Mouse (Mus musculus) erythroblast, embryonic 14.5 days (primary cell): Measurements from ENCODE around the gene Gtf2h4. TPM values are rescaled to one million over a fixed set of nuclear protein-coding genes. Genes with fewer than 3 reads are reported as not detected.
A peak's percentile ranks its signal among the peaks of the same experiment; 100 is the strongest.

Source experiments
- H3K27me3 ChIP-seq: 2 replicates; pipeline ENCODE4 v1.6.1; 2012; ENCODE audit warnings: inconsistent platforms; ENCODE audit not compliant: control insufficient read depth
- H3K36me3 ChIP-seq: 2 replicates; pipeline ENCODE4 v1.6.1; 2012; ENCODE audit warnings: mild to moderate bottlenecking, inconsistent platforms; ENCODE audit not compliant: control insufficient read depth
- H3K4me1 ChIP-seq: 2 replicates; pipeline ENCODE4 v1.6.1; 2012; ENCODE audit warnings: inconsistent platforms; ENCODE audit not compliant: control insufficient read depth
- H3K4me3 ChIP-seq: replicated peaks from 2 replicates; pipeline ENCODE3; 2012; ENCODE audit warnings: moderate library complexity, mild to moderate bottlenecking, inconsistent platforms
- H3K9me3 ChIP-seq: 2 replicates; pipeline ENCODE4 v1.6.1; 2012; ENCODE audit warnings: low read length, inconsistent platforms, mixed read lengths; ENCODE audit not compliant: control insufficient read depth
- GATA1 ChIP-seq: IDR thresholded peaks from 2 replicates; pipeline ENCODE4 v1.6.1; 2012; ENCODE audit warnings: low read length, inconsistent platforms, mixed read lengths
- TAL1 ChIP-seq: IDR thresholded peaks from 3 replicates; pipeline ENCODE4 v1.6.1; 2012; ENCODE audit warnings: low read length, inconsistent platforms, mixed read lengths
- polyA plus RNA-seq: library from polyadenylated mRNA; stranded (reverse); fragments of >175 nt; gene quantifications from 2 replicates; pipeline ENCODE4 v1.2.3, GENCODE M21; 2012

The Gtf2h4 gene
- polyA plus RNA-seq, 1 experiment: 1.3 TPM

GRCm38 (mm10) chr17:35705836-35706235 lies 32.3 kb upstream of the Gtf2h4 start:
- no peaks in the 10 kb centered on the region for H3K36me3 ChIP-seq
- TF ChIP-seq TAL1: no peak
- no peak for TF ChIP-seq GATA1
- peaks cover 1% of the 10 kb centered on the region for H3K4me1 ChIP-seq
- no peaks in the 10 kb centered on the region; the same call in 1 of the 2 replicates for H3K9me3 ChIP-seq
- H3K4me3 ChIP-seq: no peak overlapping the region
- peaks cover 45% of the 10 kb centered on the region for H3K27me3 ChIP-seq

DNA sequence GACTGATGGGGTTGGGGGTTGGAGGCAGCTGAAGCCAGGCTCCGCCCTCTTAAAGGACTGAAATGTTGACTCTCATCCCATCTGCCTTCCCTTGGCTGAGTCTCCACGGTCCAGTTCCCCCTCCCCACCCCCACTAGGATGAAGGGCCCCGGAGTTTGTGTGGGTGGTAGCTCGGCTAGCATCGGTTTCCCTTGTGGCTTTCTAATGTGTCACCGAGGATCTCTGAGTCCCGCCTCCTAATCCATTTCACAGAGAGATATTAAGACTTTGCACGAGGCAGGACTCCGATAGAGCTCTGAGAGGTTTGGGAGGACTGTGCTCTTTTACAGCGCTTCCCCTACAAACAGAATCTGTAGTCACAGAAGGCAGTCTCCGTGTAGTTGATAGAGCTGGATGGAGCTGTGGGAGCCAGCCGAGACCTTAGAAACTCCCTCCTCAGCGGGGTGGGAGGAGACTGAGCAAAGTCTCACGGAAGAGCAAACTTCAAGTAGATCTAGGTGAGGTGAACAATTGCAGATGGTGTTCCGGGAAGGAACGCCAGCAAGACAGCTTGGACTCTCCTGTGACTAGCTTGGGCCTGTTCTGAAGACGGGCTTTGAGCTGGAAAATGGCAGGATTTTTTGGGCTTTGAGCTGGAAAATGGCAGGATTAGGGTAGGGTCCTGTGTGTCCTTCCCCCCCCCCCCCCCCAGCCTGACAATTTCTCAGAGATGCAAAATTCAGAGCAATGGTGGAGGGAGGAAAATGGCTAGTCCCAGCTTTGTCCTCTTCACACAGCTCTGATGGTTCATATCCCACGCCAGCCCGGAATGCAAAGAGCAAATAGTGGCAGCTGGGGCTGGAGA lies 31.3 kb upstream of the Gtf2h4 start, which contains the start of gene Ddr1:
Gene Ddr1, minus strand, starts transcription at position 1 of the 844 bp plus-strand sequence.
- no peaks in the 10 kb centered on the region for H3K36me3 ChIP-seq
- no peaks in the 10 kb centered on the region; the same call in 1 of the 2 replicates for H3K9me3 ChIP-seq
- no peak for TF ChIP-seq TAL1
- TF ChIP-seq GATA1: no peak
- no peak within 1 kb of the TSS for H3K4me3 ChIP-seq
- peaks cover 55% of the 10 kb centered on the region for H3K27me3 ChIP-seq
- H3K4me1 ChIP-seq: peaks cover 11% of the 10 kb centered on the region

DNA sequence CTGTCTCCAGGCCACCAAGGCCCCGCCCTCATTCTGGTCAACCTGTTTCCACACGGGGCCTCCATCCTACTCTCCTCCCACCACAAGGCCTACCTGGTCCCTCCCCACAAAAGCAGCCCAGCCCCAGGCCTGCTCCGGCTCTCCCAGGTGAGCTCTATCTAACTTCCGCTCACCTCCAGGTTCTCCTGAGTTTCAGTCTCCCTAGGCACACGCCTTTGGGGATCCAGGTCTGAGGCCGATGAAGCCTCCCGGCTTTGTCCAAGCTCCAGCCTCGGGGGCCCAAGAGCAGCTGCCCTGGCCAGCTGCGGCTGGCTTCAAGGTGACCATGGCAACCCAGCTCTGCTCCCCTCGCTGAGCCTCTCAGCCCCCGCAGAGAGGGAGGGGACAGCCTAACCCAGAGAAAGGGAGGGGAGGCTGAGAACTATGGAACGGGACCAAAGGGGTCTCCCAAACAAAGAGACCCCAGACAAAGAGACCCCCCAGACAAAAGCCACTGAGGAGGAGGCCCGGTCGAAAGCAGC lies 30.3 kb upstream of the Gtf2h4 start:
- H3K27me3 ChIP-seq: peaks cover 65% of the 10 kb centered on the region
- H3K9me3 ChIP-seq: no peaks in the 10 kb centered on the region; the same call in 1 of the 2 replicates
- peaks cover 12% of the 10 kb centered on the region for H3K4me1 ChIP-seq
- TF ChIP-seq TAL1: no peak
- no peak for TF ChIP-seq GATA1
- H3K36me3 ChIP-seq: no peaks in the 10 kb centered on the region
- no peak overlapping the region for H3K4me3 ChIP-seq

DNA sequence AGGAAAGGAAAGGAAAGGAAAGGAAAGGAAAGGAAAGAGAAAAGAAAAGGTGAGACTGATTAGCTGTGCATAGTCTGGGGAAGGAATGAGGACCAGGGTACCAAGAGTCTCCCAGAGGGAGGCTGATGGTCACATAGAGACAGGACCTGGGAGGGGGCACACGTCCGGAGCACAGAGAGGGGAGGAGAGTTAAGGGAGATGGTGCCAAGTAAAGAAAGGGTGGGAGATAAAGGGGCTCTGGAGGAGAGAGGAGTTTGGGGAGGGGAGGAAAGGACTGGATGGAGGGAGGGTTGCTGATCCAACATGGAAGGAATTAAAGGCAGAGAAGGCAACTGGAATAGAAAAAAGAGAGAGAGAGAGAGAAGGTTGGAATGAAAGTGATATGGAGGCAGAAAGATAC lies 29.5 kb upstream of the Gtf2h4 start:
- TF ChIP-seq GATA1 (no peak), TAL1 (no peak)
- H3K27me3 ChIP-seq: peaks cover 72% of the 10 kb centered on the region

DNA sequence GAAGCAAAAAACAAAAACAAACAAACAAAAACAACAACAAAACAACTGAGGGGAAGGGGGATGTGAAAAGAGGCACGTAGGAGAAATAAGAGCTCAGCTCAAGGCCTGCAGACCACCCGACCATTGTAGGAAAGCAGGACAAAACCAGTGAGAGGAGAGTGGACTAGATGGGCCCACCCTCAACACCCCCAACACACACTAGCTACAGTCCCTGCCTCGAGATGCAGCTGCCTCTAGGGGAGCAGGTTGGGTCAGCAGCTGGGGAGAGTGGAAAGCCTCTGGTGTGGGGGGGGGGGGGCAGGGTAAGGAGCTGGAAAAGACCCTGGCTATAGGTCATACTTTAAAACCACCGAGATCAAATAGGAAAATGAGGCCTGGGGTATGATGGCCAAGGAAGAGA lies 29.1 kb upstream of the Gtf2h4 start:
- TF ChIP-seq TAL1 (no peak), GATA1 (no peak)
- Histone ChIP-seq H3K27me3 (peaks cover 77% of the 10 kb centered on the region), H3K4me3 (no peak overlapping the region), H3K9me3 (no peaks in the 10 kb centered on the region; the same call in 1 of the 2 replicates), H3K36me3 (no peaks in the 10 kb centered on the region), H3K4me1 (peaks cover 12% of the 10 kb centered on the region)

More for the DNA sequence above, 29.5 kb upstream of the Gtf2h4 start:
- Histone ChIP-seq H3K4me3 (no peak overlapping the region), H3K4me1 (peaks cover 12% of the 10 kb centered on the region), H3K36me3 (no peaks in the 10 kb centered on the region), H3K9me3 (no peaks in the 10 kb centered on the region; the same call in 1 of the 2 replicates)

DNA sequence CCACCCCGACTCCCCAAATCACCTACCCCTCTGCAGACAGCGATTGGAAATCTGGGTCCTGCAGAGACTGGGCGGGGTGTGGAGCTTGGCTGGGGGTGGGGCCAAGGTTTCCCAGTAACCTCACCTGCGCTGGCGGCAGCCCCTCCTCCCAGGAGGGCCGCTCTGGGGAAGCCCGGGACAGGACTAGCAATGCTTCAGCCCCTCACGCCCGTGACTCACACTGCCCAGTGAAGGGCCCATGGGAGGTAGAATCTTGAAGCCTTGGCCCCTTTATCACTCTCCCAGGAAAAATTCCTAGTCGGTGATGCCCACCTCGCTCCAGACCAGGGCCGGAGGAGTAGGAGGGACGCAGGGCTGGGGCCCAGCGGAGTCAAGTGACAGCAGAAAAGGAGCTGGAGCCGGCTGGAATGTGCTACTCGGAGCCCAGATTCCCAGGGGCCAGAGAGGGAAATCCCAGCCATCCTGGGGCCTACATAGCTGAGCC lies 28.5 kb upstream of the Gtf2h4 start:
- H3K4me1 ChIP-seq: peaks cover 12% of the 10 kb centered on the region
- no peaks in the 10 kb centered on the region; the same call in 1 of the 2 replicates for H3K9me3 ChIP-seq
- TF ChIP-seq GATA1: no peak
- TF ChIP-seq TAL1: no peak
- no peaks in the 10 kb centered on the region for H3K36me3 ChIP-seq
- H3K27me3 ChIP-seq: peaks cover 83% of the 10 kb centered on the region
- H3K4me3 ChIP-seq: no peak overlapping the region

DNA sequence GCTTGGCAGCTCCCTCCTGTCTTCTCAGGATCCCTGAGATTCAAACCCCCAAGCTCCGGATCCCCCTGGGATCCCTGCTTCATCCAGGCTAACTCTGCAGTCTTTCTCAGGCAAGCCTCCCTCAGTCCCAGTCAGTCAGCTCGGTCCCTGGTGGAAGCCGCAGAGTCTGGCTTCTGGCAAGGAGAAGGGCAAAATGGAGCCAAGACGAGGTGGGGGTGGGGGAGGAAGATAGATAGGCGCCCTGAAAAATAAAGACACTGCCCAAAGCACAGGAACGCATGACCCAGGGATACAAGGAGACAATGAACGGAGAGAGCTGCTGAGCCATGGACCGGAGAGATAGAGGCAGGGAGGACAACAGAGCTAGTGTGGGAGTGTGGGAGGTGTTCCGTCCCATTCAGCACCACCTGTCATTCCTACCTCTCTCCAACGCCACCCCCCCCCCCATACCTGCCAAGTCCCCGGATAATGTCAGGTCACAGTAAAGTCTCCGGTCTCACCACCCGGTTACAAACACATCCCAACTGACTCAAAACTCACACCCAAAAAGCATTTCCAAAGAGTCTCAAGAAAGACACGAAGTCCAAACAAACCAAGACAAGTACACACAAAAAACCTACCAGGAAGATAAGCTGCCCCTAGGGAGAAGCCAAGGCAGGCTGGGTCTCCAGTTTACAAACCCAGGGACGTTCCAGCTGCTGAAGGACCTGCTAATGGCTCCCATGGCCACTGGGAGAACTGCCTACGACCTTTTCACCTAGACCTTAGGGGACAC lies 27.9 kb upstream of the Gtf2h4 start:
- no peak for TF ChIP-seq GATA1
- TF ChIP-seq TAL1: no peak
- Histone ChIP-seq H3K9me3 (no peaks in the 10 kb centered on the region; the same call in 1 of the 2 replicates), H3K4me1 (peaks cover 12% of the 10 kb centered on the region), H3K4me3 (no peak overlapping the region), H3K27me3 (peaks cover 87% of the 10 kb centered on the region), H3K36me3 (no peaks in the 10 kb centered on the region)

DNA sequence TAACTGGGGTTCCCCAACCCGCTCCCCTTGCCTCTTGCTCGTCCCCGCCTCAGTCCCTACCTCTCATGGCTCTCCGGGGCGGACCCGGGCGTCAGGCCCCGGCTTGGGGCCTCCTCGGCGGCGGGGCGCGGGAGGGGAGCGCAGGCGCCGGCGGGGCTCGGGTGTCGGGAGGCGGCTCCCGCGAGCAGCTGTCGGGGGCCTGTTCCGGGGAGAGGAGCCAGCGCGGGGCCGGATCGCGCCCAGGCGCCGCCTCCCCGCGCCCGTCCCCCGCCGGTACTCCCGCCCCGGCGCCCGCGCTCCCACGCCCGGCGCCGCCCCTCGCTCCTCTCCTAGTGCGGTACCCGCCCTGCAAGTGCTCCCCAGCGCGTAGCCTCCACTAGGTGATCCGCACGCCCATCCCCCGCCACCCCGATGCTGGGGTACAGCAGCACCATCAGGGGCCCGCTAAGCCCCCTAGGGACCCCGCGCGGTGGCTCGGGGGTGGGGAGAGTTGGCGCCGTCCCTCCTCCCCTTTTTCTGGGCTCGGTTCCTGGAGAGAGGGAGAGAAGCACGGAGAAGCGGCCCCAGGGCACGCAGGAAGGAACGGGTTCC lies 26.9 kb upstream of the Gtf2h4 start:
- no peak for TF ChIP-seq GATA1
- TF ChIP-seq TAL1: no peak
- Histone ChIP-seq H3K9me3 (peaks cover 1% of the 10 kb centered on the region), H3K36me3 (no peaks in the 10 kb centered on the region), H3K27me3 (peaks cover 92% of the 10 kb centered on the region), H3K4me1 (peaks cover 12% of the 10 kb centered on the region), H3K4me3 (peak overlapping the region; percentile 12)
